Mouse (Mus musculus): ENCODE data around the gene Gm12248.

DNA sequence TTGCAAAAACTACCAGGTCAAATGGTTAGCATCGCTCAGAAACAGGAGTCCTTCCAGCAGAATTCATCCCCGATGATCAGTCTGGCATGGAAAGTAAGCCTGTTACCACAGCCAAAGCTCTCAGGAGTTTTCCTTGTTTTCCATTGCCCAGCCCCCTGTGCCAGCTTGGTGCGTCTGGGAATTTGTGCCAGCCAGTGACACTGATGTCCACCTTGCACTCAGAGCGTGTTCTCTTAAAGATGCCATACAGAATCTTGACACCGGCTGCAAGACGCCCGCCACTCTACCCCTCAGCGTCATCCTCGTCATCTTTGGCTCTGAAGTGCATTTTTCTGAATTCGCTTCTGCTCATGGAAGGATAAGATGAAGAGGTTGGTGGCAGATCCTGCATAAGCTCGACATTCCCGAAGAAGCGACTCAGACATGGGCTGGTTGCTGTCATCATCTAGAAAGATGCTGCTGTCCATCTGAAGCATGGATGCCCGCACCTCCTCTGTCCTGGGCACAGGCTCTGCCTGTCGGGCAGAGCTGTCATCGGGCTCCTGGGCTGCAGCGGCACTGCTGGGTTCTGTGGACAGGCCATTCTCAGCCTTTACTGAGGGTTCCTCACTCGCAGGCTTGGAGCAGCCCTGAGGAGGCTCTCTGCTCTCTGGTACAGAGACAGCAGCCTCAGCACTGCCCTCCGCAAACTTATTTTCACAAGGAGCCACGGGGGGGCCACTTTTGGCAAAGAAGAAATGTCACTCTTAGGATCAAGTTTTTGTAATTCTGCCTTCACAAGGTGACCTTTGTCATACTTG, 4.1 kb upstream of the Gm12248 start:
- TF ChIP-seq CTCF (IDR thresholded peaks at IDR 0.05; ENCODE audit: low read depth) = no peak
- TF ChIP-seq EP300 (IDR thresholded peaks at IDR 0.05; ENCODE audit: low read depth) = no peak
